Mouse (Mus musculus): ENCODE data around the gene Gm42906. TPM values are rescaled to one million over a fixed set of nuclear protein-coding genes. Genes with fewer than 3 reads are reported as not detected.

The Gm42906 gene
- polyA plus RNA-seq, 1 experiment from 2014 or later: 0.52 TPM

DNA sequence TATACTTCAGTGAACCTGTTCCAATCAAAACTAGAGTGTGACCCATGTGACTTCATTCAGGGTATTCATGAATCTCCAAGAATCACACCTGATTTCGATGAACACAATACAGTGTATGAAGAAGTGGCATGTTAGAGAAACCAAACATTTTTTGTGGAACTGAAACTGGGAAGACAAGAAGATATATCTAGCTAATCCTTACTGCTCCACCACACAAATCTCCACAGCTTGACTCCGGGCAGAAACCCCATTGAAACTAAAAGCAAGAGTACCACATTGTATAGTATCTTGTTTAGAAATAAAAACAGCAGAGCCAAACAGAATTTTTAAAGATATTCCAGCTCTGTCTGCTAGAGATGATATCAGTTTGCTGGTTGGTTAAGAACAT is 27.4 kb downstream of the Gm42906 start:
- DNase-seq (ENCODE audit: low spot score) (no peak), ATAC-seq (ENCODE audit: low FRiP score, low TSS enrichment) (no peak)
- Histone ChIP-seq H3K36me3 (ENCODE audit: control insufficient read depth, insufficient read depth, low read length) (no peaks in the 10 kb centered on the region), H3K9ac (ENCODE audit: low read length) (no peak overlapping the region), H3K27me3 (ENCODE audit: control insufficient read depth, insufficient read depth, low read length) (no peaks in the 10 kb centered on the region), H3K4me2 (replicated peaks; ENCODE audit: low read depth) (no peak overlapping the region), H3K27ac (replicated peaks) (no peak overlapping the region), H3K9me3 (ENCODE audit: control insufficient read depth, low read length) (no peaks in the 10 kb centered on the region), H3K4me3 (ENCODE audit: low read depth, low read length) (no peak overlapping the region), H3K4me1 (replicated peaks; ENCODE audit: control insufficient read depth, insufficient read depth) (no peaks in the 10 kb centered on the region)
- 86% methylated on average over 2 of the region's 2 CpGs for WGBS
- no peak for TF ChIP-seq EP300 (optimal IDR thresholded peaks at IDR 0.05)
- TF ChIP-seq CTCF (IDR thresholded peaks at IDR 0.05; ENCODE audit: low read depth): no peak

- H3K4me2 ChIP-seq (replicated peaks; ENCODE audit: low read depth): no peak overlapping the region
- H3K4me3 ChIP-seq (ENCODE audit: low read depth, low read length): no peak overlapping the region
- no peaks in the 10 kb centered on the region for H3K36me3 ChIP-seq (ENCODE audit: control insufficient read depth, insufficient read depth, low read length)
- no peak overlapping the region for H3K27ac ChIP-seq (replicated peaks)
- TF ChIP-seq EP300 (optimal IDR thresholded peaks at IDR 0.05) (no peak), CTCF (IDR thresholded peaks at IDR 0.05; ENCODE audit: low read depth) (no peak)
- 61% methylated on average over 7 of the region's 7 CpGs for WGBS
- no peaks in the 10 kb centered on the region for H3K27me3 ChIP-seq (ENCODE audit: control insufficient read depth, insufficient read depth, low read length)
- H3K9ac ChIP-seq (ENCODE audit: low read length): no peak overlapping the region
- ATAC-seq (ENCODE audit: low FRiP score, low TSS enrichment): peak; percentile 78
- H3K9me3 ChIP-seq (ENCODE audit: control insufficient read depth, low read length): no peaks in the 10 kb centered on the region
- no peak for DNase-seq (ENCODE audit: low spot score)
- no peaks in the 10 kb centered on the region for H3K4me1 ChIP-seq (replicated peaks; ENCODE audit: control insufficient read depth, insufficient read depth)
Observed at GRCm38 (mm10) chr5:151399918-151400556, 27.9 kb downstream of the Gm42906 start.

GRCm38 (mm10) chr5:151396119-151396518 is 31.8 kb downstream of the Gm42906 start:
- no peaks in the 10 kb centered on the region for H3K9me3 ChIP-seq (ENCODE audit: control insufficient read depth, low read length)
- ATAC-seq (ENCODE audit: low FRiP score, low TSS enrichment) (no peak), DNase-seq (ENCODE audit: low spot score) (no peak)
- no peak overlapping the region for H3K4me3 ChIP-seq (ENCODE audit: low read depth, low read length)
- H3K4me1 ChIP-seq (replicated peaks; ENCODE audit: control insufficient read depth, insufficient read depth): no peaks in the 10 kb centered on the region
- no peaks in the 10 kb centered on the region for H3K36me3 ChIP-seq (ENCODE audit: control insufficient read depth, insufficient read depth, low read length)
- WGBS: 76% methylated on average over 4 of the region's 4 CpGs
- TF ChIP-seq CTCF (IDR thresholded peaks at IDR 0.05; ENCODE audit: low read depth) (no peak), EP300 (optimal IDR thresholded peaks at IDR 0.05) (no peak)
- H3K9ac ChIP-seq (ENCODE audit: low read length): no peak overlapping the region
- H3K27ac ChIP-seq (replicated peaks): no peak overlapping the region
- H3K27me3 ChIP-seq (ENCODE audit: control insufficient read depth, insufficient read depth, low read length): no peaks in the 10 kb centered on the region
- H3K4me2 ChIP-seq (replicated peaks; ENCODE audit: low read depth): no peak overlapping the region

GRCm38 (mm10) chr5:151394690-151395089 is 33.3 kb downstream of the Gm42906 start:
- Histone ChIP-seq H3K9ac (ENCODE audit: low read length) (no peak overlapping the region), H3K4me3 (ENCODE audit: low read depth, low read length) (no peak overlapping the region), H3K9me3 (ENCODE audit: control insufficient read depth, low read length) (no peaks in the 10 kb centered on the region), H3K4me1 (replicated peaks; ENCODE audit: control insufficient read depth, insufficient read depth) (no peaks in the 10 kb centered on the region), H3K36me3 (ENCODE audit: control insufficient read depth, insufficient read depth, low read length) (no peaks in the 10 kb centered on the region), H3K4me2 (replicated peaks; ENCODE audit: low read depth) (no peak overlapping the region), H3K27me3 (ENCODE audit: control insufficient read depth, insufficient read depth, low read length) (no peaks in the 10 kb centered on the region), H3K27ac (replicated peaks) (peak overlapping the region; percentile 84)
- ATAC-seq (ENCODE audit: low FRiP score, low TSS enrichment) (peak; percentile 87), DNase-seq (ENCODE audit: low spot score) (peak; percentile 54)
- WGBS: 25% methylated on average over 5 of the region's 5 CpGs
- TF ChIP-seq EP300 (optimal IDR thresholded peaks at IDR 0.05) (no peak), CTCF (IDR thresholded peaks at IDR 0.05; ENCODE audit: low read depth) (no peak)

- Histone ChIP-seq H3K9me3 (ENCODE audit: control insufficient read depth, low read length) (no peaks in the 10 kb centered on the region), H3K27ac (replicated peaks) (peak overlapping the region; percentile 84), H3K9ac (ENCODE audit: low read length) (no peak overlapping the region), H3K36me3 (ENCODE audit: control insufficient read depth, insufficient read depth, low read length) (no peaks in the 10 kb centered on the region), H3K4me2 (replicated peaks; ENCODE audit: low read depth) (no peak overlapping the region), H3K4me3 (ENCODE audit: low read depth, low read length) (no peak overlapping the region), H3K4me1 (replicated peaks; ENCODE audit: control insufficient read depth, insufficient read depth) (no peaks in the 10 kb centered on the region), H3K27me3 (ENCODE audit: control insufficient read depth, insufficient read depth, low read length) (no peaks in the 10 kb centered on the region)
- DNase-seq (ENCODE audit: low spot score) (peak; percentile 33), ATAC-seq (ENCODE audit: low FRiP score, low TSS enrichment) (peak; percentile 84)
- TF ChIP-seq EP300 (optimal IDR thresholded peaks at IDR 0.05) (no peak), CTCF (IDR thresholded peaks at IDR 0.05; ENCODE audit: low read depth) (no peak)
- WGBS: 50% methylated on average over 7 of the region's 7 CpGs
Observed at GRCm38 (mm10) chr5:151393821-151394662, 33.9 kb downstream of the Gm42906 start.

DNA sequence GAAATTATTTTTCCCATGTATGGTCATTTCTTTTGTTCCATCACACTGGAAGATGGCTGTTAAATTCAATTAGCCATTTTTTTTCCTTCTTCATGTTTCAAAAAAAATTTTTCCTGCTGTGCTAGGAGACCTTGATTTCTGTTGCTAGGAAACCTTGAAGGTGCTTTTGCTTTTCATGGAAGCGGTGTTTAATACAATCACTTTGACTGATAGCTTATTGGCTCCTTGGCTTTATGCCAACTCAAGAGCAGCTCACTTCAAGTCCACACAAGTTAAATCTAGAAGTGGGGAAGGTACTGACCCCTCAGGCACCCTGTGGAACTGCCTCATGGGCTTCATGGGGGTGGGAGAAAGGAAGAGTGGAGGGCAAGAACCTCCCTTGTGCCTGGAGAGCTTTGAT is 38.1 kb downstream of the Gm42906 start:
- Histone ChIP-seq H3K4me3 (ENCODE audit: low read depth, low read length) (no peak overlapping the region), H3K27me3 (ENCODE audit: control insufficient read depth, insufficient read depth, low read length) (no peaks in the 10 kb centered on the region), H3K9ac (ENCODE audit: low read length) (no peak overlapping the region), H3K4me1 (replicated peaks; ENCODE audit: control insufficient read depth, insufficient read depth) (no peaks in the 10 kb centered on the region), H3K9me3 (ENCODE audit: control insufficient read depth, low read length) (no peaks in the 10 kb centered on the region), H3K4me2 (replicated peaks; ENCODE audit: low read depth) (no peak overlapping the region), H3K36me3 (ENCODE audit: control insufficient read depth, insufficient read depth, low read length) (no peaks in the 10 kb centered on the region), H3K27ac (replicated peaks) (no peak overlapping the region)
- no peak for DNase-seq (ENCODE audit: low spot score)
- WGBS: 38% methylated on average over 1 of the region's 1 CpGs
- TF ChIP-seq CTCF (IDR thresholded peaks at IDR 0.05; ENCODE audit: low read depth) (no peak), EP300 (optimal IDR thresholded peaks at IDR 0.05) (no peak)
- 0 out of 2 replicates have a peak, but pooled peaks have one; percentile 25 for ATAC-seq (ENCODE audit: low FRiP score, low TSS enrichment)

Measured in stomach, postnatal 0 days (tissue).